Mouse (Mus musculus) G1E-ER4 (cell line): ENCODE results near the gene 1700020D05Rik. TPM values are rescaled to one million over a fixed set of nuclear protein-coding genes. Genes with fewer than 3 reads are reported as not detected.

Source experiments
- GATA1 ChIP-seq: IDR thresholded peaks from one replicate; pipeline ENCODE4 v1.8.0; 2012; ENCODE audit warnings: low read length, inconsistent platforms
- polyA plus RNA-seq: library from polyadenylated mRNA; stranded (reverse); fragments of >175 nt; gene quantifications from 2 replicates; pipeline ENCODE4 v1.2.3, GENCODE M21; 2012

The 1700020D05Rik gene
- polyA plus RNA-seq, 1 experiment, result 0.17 TPM

GRCm38 (mm10) chr19:5466916-5467500 lies 36.6 kb downstream of the 1700020D05Rik start:
- TF ChIP-seq GATA1, result no peak

GRCm38 (mm10) chr19:5465037-5465436 lies 38.5 kb downstream of the 1700020D05Rik start:
- TF ChIP-seq GATA1, result no peak

GRCm38 (mm10) chr19:5463791-5464562 lies 39.6 kb downstream of the 1700020D05Rik start:
- no peak for TF ChIP-seq GATA1

- TF ChIP-seq GATA1, result no peak
Observed at GRCm38 (mm10) chr19:5463212-5463611, 40.4 kb downstream of the 1700020D05Rik start.

GRCm38 (mm10) chr19:5461411-5461810 lies 42.2 kb downstream of the 1700020D05Rik start:
- no peak for TF ChIP-seq GATA1

GRCm38 (mm10) chr19:5460465-5460911 lies 43.1 kb downstream of the 1700020D05Rik start, which contains the start of gene Fibp:
Gene Fibp (plus strand): TSS chr19:5460615.
- no peak for TF ChIP-seq GATA1

- no peak for TF ChIP-seq GATA1
Observed at GRCm38 (mm10) chr19:5459896-5460295, 43.7 kb downstream of the 1700020D05Rik start.

- no peak for TF ChIP-seq GATA1
Observed at GRCm38 (mm10) chr19:5459019-5459418, 44.6 kb downstream of the 1700020D05Rik start.

- no peak for TF ChIP-seq GATA1
Observed at GRCm38 (mm10) chr19:5457746-5458442, 45.7 kb downstream of the 1700020D05Rik start, which contains the start of gene Ccdc85b. Gene Ccdc85b (minus strand): TSS chr19:5457894.

- TF ChIP-seq GATA1, result no peak
Observed at GRCm38 (mm10) chr19:5456922-5457745, 46.5 kb downstream of the 1700020D05Rik start.

- TF ChIP-seq GATA1, result no peak
Observed at GRCm38 (mm10) chr19:5456241-5456921, 47.2 kb downstream of the 1700020D05Rik start.

GRCm38 (mm10) chr19:5455568-5455967 lies 48.0 kb downstream of the 1700020D05Rik start:
- TF ChIP-seq GATA1, result no peak

GRCm38 (mm10) chr19:5455037-5455436 lies 48.5 kb downstream of the 1700020D05Rik start:
- TF ChIP-seq GATA1, result no peak

Other genes starting within 250 kb of the 1700020D05Rik start
- 47.4 and 54.1 TPM in 2 replicates for gene Pacs1, start 230.7 kb downstream of the 1700020D05Rik start, polyA plus RNA-seq
- 445 and 471 TPM in 2 replicates for gene Sf3b2, start 208.3 kb downstream of the 1700020D05Rik start, polyA plus RNA-seq
- gene Gal3st3, start 205.5 kb downstream of the 1700020D05Rik start, polyA plus RNA-seq, result not detected in 2 replicates
- not detected in 2 replicates for gene Catsper1, start 168.0 kb downstream of the 1700020D05Rik start, polyA plus RNA-seq
- gene Cst6, start 154.2 kb downstream of the 1700020D05Rik start, polyA plus RNA-seq, result 0.05 and 0.23 TPM in 2 replicates
- 90.9 and 126 TPM in 2 replicates for gene Eif1ad, start 137.0 kb downstream of the 1700020D05Rik start, polyA plus RNA-seq
- 212 and 288 TPM in 2 replicates for gene Banf1, start 136.6 kb downstream of the 1700020D05Rik start, polyA plus RNA-seq
- 198 and 219 TPM in 2 replicates for gene Sart1, start 115.1 kb downstream of the 1700020D05Rik start, polyA plus RNA-seq
- 0.21 TPM in 1 of 2 replicates, not detected in the other for gene Tsga10ip, start 101.3 kb downstream of the 1700020D05Rik start, polyA plus RNA-seq
- 379 and 390 TPM in 2 replicates for gene Drap1, start 78.8 kb downstream of the 1700020D05Rik start, polyA plus RNA-seq
- 71.2 and 101 TPM in 2 replicates for gene AI837181, start 78.6 kb downstream of the 1700020D05Rik start, polyA plus RNA-seq
- 7.4 and 10.2 TPM in 2 replicates for gene Fosl1, start 56.2 kb downstream of the 1700020D05Rik start, polyA plus RNA-seq
- gene Ccdc85b, start 45.9 kb downstream of the 1700020D05Rik start, polyA plus RNA-seq, result 13.0 and 16.9 TPM in 2 replicates
- 12.1 and 152 TPM in 2 replicates for gene Fibp, start 43.2 kb downstream of the 1700020D05Rik start, polyA plus RNA-seq
- gene Ctsw, start 35.3 kb downstream of the 1700020D05Rik start, polyA plus RNA-seq, result not detected in 2 replicates
- gene Efemp2, start 29.8 kb downstream of the 1700020D05Rik start, polyA plus RNA-seq, result 2.6 and 3.6 TPM in 2 replicates
- gene Mus81, start 15.4 kb downstream of the 1700020D05Rik start, polyA plus RNA-seq, result 34.6 and 51.3 TPM in 2 replicates
- 1,095 and 1,191 TPM in 2 replicates for gene Cfl1, start 13.3 kb downstream of the 1700020D05Rik start, polyA plus RNA-seq
- gene Snx32, start 6.8 kb upstream of the 1700020D05Rik start, polyA plus RNA-seq, result 1.4 and 1.7 TPM in 2 replicates
- not detected in 2 replicates for gene Ovol1, start 56.9 kb upstream of the 1700020D05Rik start, polyA plus RNA-seq
- gene Ap5b1, start 64.2 kb upstream of the 1700020D05Rik start, polyA plus RNA-seq, result 18.6 and 18.8 TPM in 2 replicates
- gene Rnaseh2c, start 98.1 kb upstream of the 1700020D05Rik start, polyA plus RNA-seq, result 350 and 521 TPM in 2 replicates
- 122 and 156 TPM in 2 replicates for gene Kat5, start 106.5 kb upstream of the 1700020D05Rik start, polyA plus RNA-seq
- 79.0 and 109 TPM in 2 replicates for gene Rela, start 133.7 kb upstream of the 1700020D05Rik start, polyA plus RNA-seq
- gene Sipa1, start 159.9 kb upstream of the 1700020D05Rik start, polyA plus RNA-seq, result 89.3 and 105 TPM in 2 replicates
- 136 and 165 TPM in 2 replicates for gene Map3k11, start 185.0 kb upstream of the 1700020D05Rik start, polyA plus RNA-seq
- 206 and 209 TPM in 2 replicates for gene Pcnx3, start 185.1 kb upstream of the 1700020D05Rik start, polyA plus RNA-seq
- gene Kcnk7, start 200.6 kb upstream of the 1700020D05Rik start, polyA plus RNA-seq, result 0.21 and 0.23 TPM in 2 replicates
- gene Ehbp1l1, start 222.5 kb upstream of the 1700020D05Rik start, polyA plus RNA-seq, result 91.2 and 97.8 TPM in 2 replicates
- 71.1 and 79.7 TPM in 2 replicates for gene Fam89b, start 225.9 kb upstream of the 1700020D05Rik start, polyA plus RNA-seq
- gene Ltbp3, start 237.1 kb upstream of the 1700020D05Rik start, polyA plus RNA-seq, result not detected in 2 replicates